Mouse (Mus musculus) kidney, embryonic 16.5 days (tissue): ENCODE measurements around the gene Otoa. TPM values are rescaled to one million over a fixed set of nuclear protein-coding genes. Genes with fewer than 3 reads are reported as not detected.
A peak's percentile ranks its signal among the peaks of the same experiment; 100 is the strongest.

Experiments
- ATAC-seq: fragments of 200-750 bp; cut with Nextera tagmentation; 2 replicates; pipeline ENCODE4 v1.8.0; 2017; ENCODE audit warnings: moderate TSS enrichment; ENCODE audit not compliant: low FRiP score, low TSS enrichment
- H3K27ac ChIP-seq: fragments of 300-500 bp; sonication (generic); 2 replicates; pipeline ENCODE4 v1.5.1; 2014; ENCODE audit warnings: low read length
- H3K27me3 ChIP-seq: fragments of 300-500 bp; sonication (generic); 2 replicates; pipeline ENCODE4 v1.6.1; 2014; ENCODE audit warnings: low read length, control low read depth, mixed read lengths; ENCODE audit not compliant: insufficient read depth
- H3K36me3 ChIP-seq: fragments of 300-500 bp; sonication (generic); 2 replicates; pipeline ENCODE4 v1.6.1; 2014; ENCODE audit warnings: low read length, control low read depth, mixed read lengths; ENCODE audit not compliant: insufficient read depth
- H3K4me1 ChIP-seq: fragments of 300-500 bp; sonication (generic); 2 replicates; pipeline ENCODE4 v1.6.1; 2014; ENCODE audit warnings: low read length, control low read depth, mixed read lengths; ENCODE audit not compliant: insufficient read depth
- H3K4me2 ChIP-seq: fragments of 300-500 bp; sonication (generic); replicated peaks from 2 replicates; pipeline ENCODE4 v1.6.1; 2014; ENCODE audit warnings: low read depth, low read length
- H3K4me3 ChIP-seq: fragments of 300-500 bp; sonication (generic); 2 replicates; pipeline ENCODE4 v1.5.1; 2014; ENCODE audit warnings: mild to moderate bottlenecking, low read length
- H3K9ac ChIP-seq: fragments of 300-500 bp; sonication (generic); replicated peaks from 2 replicates; pipeline ENCODE4 v1.6.1; 2014; ENCODE audit warnings: low read length
- H3K9me3 ChIP-seq: fragments of 300-500 bp; sonication (generic); 2 replicates; pipeline ENCODE4 v1.6.1; 2016; ENCODE audit warnings: low read length, control low read depth
- WGBS: fragments of 180-500 bp; shearing (Covaris S2); extraction: QIAGEN DNeasy Blood & Tissue Kit; methylation state at CpG from one replicate; pipeline ENCODE4 v1.1.7; 2014; 5-methylcytosine and 5-hydroxymethylcytosine counted together
- polyA plus RNA-seq: library from polyadenylated mRNA; unstranded; fragments of >200 nt; fragmentation: Nextera tagmentation; extraction: Ambion mirVana; gene quantifications from 2 replicates; pipeline ENCODE4 v1.2.1, GENCODE M21; 2015

The Otoa gene
- 0.09 and 0.16 TPM in 2 replicates for polyA plus RNA-seq

DNA sequence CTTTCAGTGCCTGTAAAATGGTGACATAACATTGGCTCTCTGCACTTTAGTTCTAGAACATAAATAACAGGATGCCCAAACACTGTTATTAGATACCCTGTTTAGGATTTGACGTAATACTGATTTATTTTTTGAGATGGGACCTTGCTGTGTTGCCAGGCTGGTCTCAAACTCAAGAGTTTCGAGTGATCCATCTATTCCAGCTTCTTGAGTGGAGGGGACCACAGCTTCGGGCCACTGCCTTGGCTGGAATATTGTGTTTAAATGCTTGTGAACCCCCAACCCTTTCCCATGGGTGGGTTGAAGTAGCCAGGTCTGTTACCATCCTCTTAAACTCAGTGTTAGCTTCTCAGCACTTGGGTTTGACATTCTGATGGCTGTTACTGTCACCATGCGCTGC lies at the start of gene Otoa:
TSS of gene Otoa (plus strand) at position 301 of the 400 bp plus-strand sequence.
- no peaks in the 10 kb centered on the region for H3K4me1 ChIP-seq
- WGBS = 87% methylated on average over 4 of the region's 4 CpGs
- H3K4me2 ChIP-seq = no peak within 1 kb of the TSS
- H3K36me3 ChIP-seq = peaks cover 15% of the 10 kb centered on the region
- no peak within 1 kb of the TSS for H3K4me3 ChIP-seq
- ATAC-seq = no peak
- no peak within 1 kb of the TSS for H3K27ac ChIP-seq
- H3K27me3 ChIP-seq = no peaks in the 10 kb centered on the region
- no peaks in the 10 kb centered on the region for H3K9me3 ChIP-seq
- no peak within 1 kb of the TSS for H3K9ac ChIP-seq

- H3K36me3 ChIP-seq = no peaks in the 10 kb centered on the region
- H3K4me1 ChIP-seq = peaks cover 26% of the 10 kb centered on the region
- peak within 1 kb of the TSS; percentile 98 for H3K27ac ChIP-seq
- peak within 1 kb of the TSS; percentile 99 for H3K9ac ChIP-seq
- ATAC-seq = peak; percentile 98
- no peaks in the 10 kb centered on the region for H3K9me3 ChIP-seq
- WGBS = 2% methylated on average over 37 of the region's 43 CpGs
- H3K27me3 ChIP-seq = peaks cover 8% of the 10 kb centered on the region
- peak within 1 kb of the TSS; percentile 88 for H3K4me3 ChIP-seq
- H3K4me2 ChIP-seq = peak within 1 kb of the TSS; percentile 81
These were observed 47.4 kb upstream of the Otoa start, which contains the start of gene Mettl9 for GRCm38 (mm10) chr7:121033856-121034652. Mettl9 (plus strand) TSS chr7:121034445.

GRCm38 (mm10) chr7:121034701-121035141 lies 46.7 kb upstream of the Otoa start:
- WGBS = 0% methylated on average over 37 of the region's 63 CpGs
- H3K27me3 ChIP-seq = peaks cover 8% of the 10 kb centered on the region

GRCm38 (mm10) chr7:121035161-121035721 lies 46.2 kb upstream of the Otoa start:
- Histone ChIP-seq H3K4me2 (peak overlapping the region; percentile 81), H3K4me1 (peaks cover 31% of the 10 kb centered on the region), H3K4me3 (peak overlapping the region; percentile 88), H3K27ac (peak overlapping the region; percentile 98), H3K9ac (peak overlapping the region; percentile 99), H3K9me3 (no peaks in the 10 kb centered on the region), H3K27me3 (peaks cover 8% of the 10 kb centered on the region), H3K36me3 (no peaks in the 10 kb centered on the region)
- peak; percentile 44 for ATAC-seq
- WGBS = under 1% methylated on average over 24 of the region's 24 CpGs

More at GRCm38 (mm10) chr7:121034701-121035141, 46.7 kb upstream of the Otoa start:
- no peaks in the 10 kb centered on the region for H3K9me3 ChIP-seq
- H3K4me3 ChIP-seq = peak overlapping the region; percentile 88
- peak overlapping the region; percentile 98 for H3K27ac ChIP-seq
- peak overlapping the region; percentile 99 for H3K9ac ChIP-seq
- ATAC-seq = peak; percentile 81
- peak overlapping the region; percentile 81 for H3K4me2 ChIP-seq
- H3K4me1 ChIP-seq = peaks cover 28% of the 10 kb centered on the region
- H3K36me3 ChIP-seq = no peaks in the 10 kb centered on the region

DNA sequence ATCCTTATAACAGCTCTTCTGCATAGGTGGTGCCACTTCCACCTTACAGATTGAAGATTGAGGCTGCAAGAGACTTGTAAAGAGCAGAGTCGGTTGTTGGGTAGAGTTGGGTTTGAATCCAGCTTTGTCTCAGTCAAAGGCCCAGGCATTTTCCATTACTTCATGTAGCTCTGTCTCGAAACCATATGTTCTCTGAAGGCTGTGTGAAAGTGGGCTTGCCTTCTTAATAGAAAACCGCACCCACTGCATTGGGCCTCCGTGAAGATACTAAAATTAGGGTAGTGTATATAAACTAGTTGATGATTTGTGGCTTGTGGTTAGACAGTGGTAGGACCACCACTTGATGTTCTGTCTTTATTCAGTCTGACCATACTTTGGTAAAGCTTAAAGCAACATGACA lies 40.9 kb upstream of the Otoa start:
- Histone ChIP-seq H3K27me3 (no peaks in the 10 kb centered on the region), H3K4me1 (peaks cover 46% of the 10 kb centered on the region), H3K4me2 (no peak overlapping the region), H3K36me3 (0 out of 2 replicates have a peak, but pooled peaks cover 5% of the 10 kb centered on the region), H3K27ac (no peak overlapping the region), H3K4me3 (no peak overlapping the region), H3K9me3 (no peaks in the 10 kb centered on the region), H3K9ac (no peak overlapping the region)
- 85% methylated on average over 4 of the region's 4 CpGs for WGBS
- no peak for ATAC-seq

DNA sequence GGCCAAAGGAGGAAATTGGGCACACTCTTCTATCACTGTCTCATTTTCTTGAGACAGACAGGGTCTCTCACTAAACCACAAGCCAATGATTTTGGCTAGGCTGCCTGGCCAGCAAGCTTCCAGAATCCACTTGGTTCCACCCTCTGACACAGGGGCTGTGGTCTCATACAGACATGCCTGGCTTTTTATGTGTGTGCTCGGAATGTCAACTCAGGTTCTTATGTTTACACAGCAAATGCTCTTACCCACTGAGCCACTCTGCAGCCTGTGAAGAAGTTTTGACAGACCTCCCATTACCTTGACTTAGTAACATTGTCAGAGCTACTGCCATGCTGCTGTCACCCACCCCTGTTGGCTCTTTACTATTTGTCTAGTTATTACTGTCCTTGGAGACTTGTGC lies 39.5 kb upstream of the Otoa start:
- no peak overlapping the region for H3K27ac ChIP-seq
- 44% methylated on average over 1 of the region's 1 CpGs for WGBS
- no peak for ATAC-seq

DNA sequence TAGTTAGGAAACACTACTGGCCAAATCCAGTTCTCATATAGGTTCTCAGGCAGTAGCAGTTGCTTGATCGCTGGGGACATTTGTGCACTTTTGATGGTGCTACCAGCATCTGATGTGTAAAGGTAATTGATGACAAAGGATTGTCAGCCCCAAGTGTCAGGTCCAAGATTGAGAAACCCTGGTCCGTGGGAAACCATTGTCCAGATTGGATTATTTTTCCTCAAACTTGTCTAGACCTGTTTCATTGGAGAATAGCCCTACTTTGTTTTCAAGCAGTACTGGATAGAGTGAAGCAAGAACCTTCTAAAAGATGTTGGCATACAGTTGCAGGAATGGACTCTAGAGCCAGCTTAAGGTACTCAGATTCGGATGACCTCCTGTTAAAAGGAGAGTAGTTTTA lies 38.4 kb upstream of the Otoa start:
- WGBS = 94% methylated on average over 3 of the region's 3 CpGs
- Histone ChIP-seq H3K36me3 (0 out of 2 replicates have a peak, but pooled peaks cover 5% of the 10 kb centered on the region), H3K4me2 (no peak overlapping the region), H3K9ac (no peak overlapping the region), H3K9me3 (no peaks in the 10 kb centered on the region), H3K27me3 (no peaks in the 10 kb centered on the region), H3K27ac (no peak overlapping the region), H3K4me1 (peaks cover 32% of the 10 kb centered on the region), H3K4me3 (no peak overlapping the region)
- no peak for ATAC-seq

More for the DNA sequence above, 39.5 kb upstream of the Otoa start:
- Histone ChIP-seq H3K4me1 (peaks cover 41% of the 10 kb centered on the region), H3K9ac (no peak overlapping the region), H3K4me3 (no peak overlapping the region), H3K9me3 (no peaks in the 10 kb centered on the region), H3K4me2 (no peak overlapping the region), H3K27me3 (no peaks in the 10 kb centered on the region), H3K36me3 (0 out of 2 replicates have a peak, but pooled peaks cover 5% of the 10 kb centered on the region)

- H3K36me3 ChIP-seq = peaks cover 10% of the 10 kb centered on the region; the same call in 1 of the 2 replicates
- 88% methylated on average over 1 of the region's 1 CpGs for WGBS
- H3K4me2 ChIP-seq = no peak overlapping the region
- H3K9ac ChIP-seq = no peak overlapping the region
- no peak overlapping the region for H3K27ac ChIP-seq
- H3K27me3 ChIP-seq = no peaks in the 10 kb centered on the region
- no peak overlapping the region for H3K4me3 ChIP-seq
- ATAC-seq = no peak
- H3K9me3 ChIP-seq = no peaks in the 10 kb centered on the region
- H3K4me1 ChIP-seq = peaks cover 30% of the 10 kb centered on the region
These were observed 37.9 kb upstream of the Otoa start for GRCm38 (mm10) chr7:121043510-121043909.

DNA sequence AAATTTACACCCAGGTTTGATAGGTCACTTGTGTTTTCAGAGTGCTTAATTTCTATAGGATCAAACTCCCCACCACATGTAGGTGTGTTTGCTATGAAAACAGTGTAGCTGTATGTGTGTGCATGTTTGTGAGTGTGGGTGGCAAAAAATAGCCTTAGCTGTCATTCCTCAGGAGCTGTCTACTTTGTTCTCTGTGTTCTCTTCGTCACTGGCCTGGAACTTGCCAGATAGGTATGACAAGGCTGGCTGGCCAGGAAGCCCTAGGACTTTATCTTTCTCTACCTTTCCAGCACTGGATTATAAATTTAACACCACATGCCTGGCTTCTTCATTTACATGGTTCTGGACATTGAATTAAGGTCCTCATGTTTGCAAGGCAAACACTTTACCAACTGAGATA lies 37.2 kb upstream of the Otoa start:
- Histone ChIP-seq H3K36me3 (peaks cover 12% of the 10 kb centered on the region; the same call in 1 of the 2 replicates), H3K27ac (no peak overlapping the region), H3K27me3 (no peaks in the 10 kb centered on the region), H3K4me2 (no peak overlapping the region), H3K9ac (no peak overlapping the region), H3K4me3 (no peak overlapping the region), H3K4me1 (peaks cover 30% of the 10 kb centered on the region), H3K9me3 (no peaks in the 10 kb centered on the region)
- no peak for ATAC-seq
- WGBS = 52% methylated on average over 1 of the region's 1 CpGs
